Mouse (Mus musculus): Measurements from ENCODE around the gene Pla1a.

DNA sequence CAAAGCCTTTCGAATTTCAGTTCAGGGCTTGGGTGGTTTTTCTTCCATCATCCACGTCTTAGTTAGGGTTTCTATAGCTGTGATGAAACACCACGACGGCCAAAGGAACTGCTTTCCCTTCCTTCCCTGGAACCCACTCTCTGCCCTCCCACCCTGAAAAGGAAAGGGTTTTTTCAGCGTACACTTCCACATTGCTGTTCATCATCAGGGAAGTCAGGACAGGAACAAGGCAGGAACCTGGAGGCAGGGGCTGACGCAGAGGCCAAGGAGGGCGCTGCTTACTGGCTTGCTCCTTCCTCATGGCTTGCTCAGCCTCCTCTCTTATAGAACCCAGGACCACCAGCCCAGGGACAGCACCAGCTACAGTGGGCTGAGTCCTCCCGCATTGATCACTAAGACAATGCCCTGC is 56.1 kb downstream of the Pla1a start:
- TF ChIP-seq EP300 (optimal IDR thresholded peaks at IDR 0.05) (no peak), CTCF (IDR thresholded peaks at IDR 0.05; ENCODE audit: low read depth) (no peak)
